Mouse (Mus musculus): ENCODE data around the gene Slc7a1.

Slc7a1 gene

GRCm38 (mm10) chr5:148399660-148400443 is at the start of gene Slc7a1:
TSS of gene Slc7a1 (minus strand) at chr5:148399904.
- in situ Hi-C loops (cut with MboI; ENCODE audit: unreplicated experiment in 2 of 2): no loop called here

- in situ Hi-C loops (cut with MboI; ENCODE audit: unreplicated experiment in 2 of 2): loop anchor here (5.0 kb wide), 1 partner anchor 108 kb away; no protein-coding TSS in a partner anchor
Observed at GRCm38 (mm10) chr5:148444974-148445373, 45.3 kb upstream of the Slc7a1 start.

- in situ Hi-C loops (cut with MboI; ENCODE audit: unreplicated experiment in 2 of 2): no loop called here
Observed at GRCm38 (mm10) chr5:148443734-148444133, 44.0 kb upstream of the Slc7a1 start.

- in situ Hi-C loops (cut with MboI; ENCODE audit: unreplicated experiment in 2 of 2): no loop called here
Observed at GRCm38 (mm10) chr5:148435660-148436059, 36.0 kb upstream of the Slc7a1 start.

GRCm38 (mm10) chr5:148432121-148432520 is 32.4 kb upstream of the Slc7a1 start:
- in situ Hi-C loops (cut with MboI; ENCODE audit: unreplicated experiment in 2 of 2): no loop called here

- in situ Hi-C loops (cut with MboI; ENCODE audit: unreplicated experiment in 2 of 2): no loop called here
Observed at GRCm38 (mm10) chr5:148428846-148429245, 29.1 kb upstream of the Slc7a1 start.

- in situ Hi-C loops (cut with MboI; ENCODE audit: unreplicated experiment in 2 of 2): no loop called here
Observed at GRCm38 (mm10) chr5:148425136-148425535, 25.4 kb upstream of the Slc7a1 start.

GRCm38 (mm10) chr5:148421326-148421725 is 21.6 kb upstream of the Slc7a1 start:
- in situ Hi-C loops (cut with MboI; ENCODE audit: unreplicated experiment in 2 of 2): no loop called here

- in situ Hi-C loops (cut with MboI; ENCODE audit: unreplicated experiment in 2 of 2): no loop called here
Observed at GRCm38 (mm10) chr5:148419112-148419526, 19.4 kb upstream of the Slc7a1 start.

GRCm38 (mm10) chr5:148418436-148418835 is 18.7 kb upstream of the Slc7a1 start:
- in situ Hi-C loops (cut with MboI; ENCODE audit: unreplicated experiment in 2 of 2): no loop called here

GRCm38 (mm10) chr5:148417756-148418155 is 18.1 kb upstream of the Slc7a1 start:
- in situ Hi-C loops (cut with MboI; ENCODE audit: unreplicated experiment in 2 of 2): no loop called here

- in situ Hi-C loops (cut with MboI; ENCODE audit: unreplicated experiment in 2 of 2): no loop called here
Observed at GRCm38 (mm10) chr5:148416461-148416860, 16.8 kb upstream of the Slc7a1 start.

- in situ Hi-C loops (cut with MboI; ENCODE audit: unreplicated experiment in 2 of 2): no loop called here
Observed at GRCm38 (mm10) chr5:148414233-148414632, 14.5 kb upstream of the Slc7a1 start.

- in situ Hi-C loops (cut with MboI; ENCODE audit: unreplicated experiment in 2 of 2): no loop called here
Observed at GRCm38 (mm10) chr5:148412504-148412903, 12.8 kb upstream of the Slc7a1 start.

GRCm38 (mm10) chr5:148409465-148409864 is 9.8 kb upstream of the Slc7a1 start:
- in situ Hi-C loops (cut with MboI; ENCODE audit: unreplicated experiment in 2 of 2): no loop called here

- in situ Hi-C loops (cut with MboI; ENCODE audit: unreplicated experiment in 2 of 2): no loop called here
Observed at GRCm38 (mm10) chr5:148406913-148407312, 7.2 kb upstream of the Slc7a1 start.

GRCm38 (mm10) chr5:148404548-148404947 is 4.8 kb upstream of the Slc7a1 start:
- in situ Hi-C loops (cut with MboI; ENCODE audit: unreplicated experiment in 2 of 2): no loop called here

GRCm38 (mm10) chr5:148402641-148403040 is 2.9 kb upstream of the Slc7a1 start:
- in situ Hi-C loops (cut with MboI; ENCODE audit: unreplicated experiment in 2 of 2): no loop called here

- in situ Hi-C loops (cut with MboI; ENCODE audit: unreplicated experiment in 2 of 2): no loop called here
Observed at GRCm38 (mm10) chr5:148398766-148399659, 691 bp downstream of the Slc7a1 start.

- in situ Hi-C loops (cut with MboI; ENCODE audit: unreplicated experiment in 2 of 2): no loop called here
Observed at GRCm38 (mm10) chr5:148398451-148398765, 1.3 kb downstream of the Slc7a1 start.

- in situ Hi-C loops (cut with MboI; ENCODE audit: unreplicated experiment in 2 of 2): no loop called here
Observed at GRCm38 (mm10) chr5:148397911-148398310, 1.8 kb downstream of the Slc7a1 start.

- in situ Hi-C loops (cut with MboI; ENCODE audit: unreplicated experiment in 2 of 2): no loop called here
Observed at GRCm38 (mm10) chr5:148397418-148397817, 2.3 kb downstream of the Slc7a1 start.
